Mouse (Mus musculus): ENCODE data around the gene Elmo1. TPM values are rescaled to one million over a fixed set of nuclear protein-coding genes. Genes with fewer than 3 reads are reported as not detected.
A peak's percentile ranks its signal among the peaks of the same experiment; 100 is the strongest.

Gene Elmo1
- polyA plus RNA-seq (2012; rRNA removed) = 49.5 and 56.1 TPM in 2 replicates

DNA sequence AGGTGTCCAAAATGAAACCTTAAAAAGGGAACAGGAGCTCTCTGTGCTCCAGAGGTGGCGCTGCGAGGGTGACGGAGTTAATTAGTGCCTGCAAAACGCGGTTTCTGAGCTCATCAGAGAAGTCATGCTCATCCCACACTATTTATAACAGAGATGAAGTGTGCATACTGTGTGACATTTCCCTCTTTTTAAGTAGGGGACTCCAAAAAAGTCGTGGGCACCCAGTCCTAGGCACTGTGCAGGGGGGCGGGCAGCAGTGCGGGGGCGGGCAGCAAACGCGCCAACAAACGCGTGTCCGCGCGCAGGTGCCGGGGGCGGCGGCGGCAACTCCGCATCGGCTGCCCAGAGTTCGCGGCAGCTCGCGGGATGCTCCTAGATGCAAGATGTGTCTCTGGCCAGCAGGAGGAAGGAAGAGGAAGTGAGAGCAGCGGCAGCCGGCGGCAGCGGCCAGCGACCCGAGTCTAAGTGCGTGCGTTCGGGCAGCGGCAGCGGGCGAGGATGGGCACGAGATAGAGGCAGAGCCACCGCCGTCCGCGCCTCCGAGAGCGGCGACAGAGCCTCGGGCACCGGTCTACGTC lies at the start of gene Elmo1:
TSS of gene Elmo1 (plus strand) at position 464 of the 578 bp plus-strand sequence.
- Histone ChIP-seq H3K27ac (ENCODE audit: insufficient read depth, low read length) (peak within 1 kb of the TSS; percentile 97), H3K4me3 (ENCODE audit: insufficient read depth, low read length) (peak within 1 kb of the TSS; percentile 85), H3K4me1 (ENCODE audit: control insufficient read depth, insufficient read depth, low read length) (peaks cover 3% of the 10 kb centered on the region; the same call in 1 of the 2 replicates)
- TF ChIP-seq POLR2A (IDR thresholded peaks at IDR 0.05; ENCODE audit: extremely low read depth, insufficient read depth, low read length) = no peak
- peak; percentile 29; the same call in 1 of the 2 replicates for TF ChIP-seq CTCF (IDR thresholded peaks at IDR 0.05; ENCODE audit: extremely low read depth, insufficient read depth, low read length)

DNA sequence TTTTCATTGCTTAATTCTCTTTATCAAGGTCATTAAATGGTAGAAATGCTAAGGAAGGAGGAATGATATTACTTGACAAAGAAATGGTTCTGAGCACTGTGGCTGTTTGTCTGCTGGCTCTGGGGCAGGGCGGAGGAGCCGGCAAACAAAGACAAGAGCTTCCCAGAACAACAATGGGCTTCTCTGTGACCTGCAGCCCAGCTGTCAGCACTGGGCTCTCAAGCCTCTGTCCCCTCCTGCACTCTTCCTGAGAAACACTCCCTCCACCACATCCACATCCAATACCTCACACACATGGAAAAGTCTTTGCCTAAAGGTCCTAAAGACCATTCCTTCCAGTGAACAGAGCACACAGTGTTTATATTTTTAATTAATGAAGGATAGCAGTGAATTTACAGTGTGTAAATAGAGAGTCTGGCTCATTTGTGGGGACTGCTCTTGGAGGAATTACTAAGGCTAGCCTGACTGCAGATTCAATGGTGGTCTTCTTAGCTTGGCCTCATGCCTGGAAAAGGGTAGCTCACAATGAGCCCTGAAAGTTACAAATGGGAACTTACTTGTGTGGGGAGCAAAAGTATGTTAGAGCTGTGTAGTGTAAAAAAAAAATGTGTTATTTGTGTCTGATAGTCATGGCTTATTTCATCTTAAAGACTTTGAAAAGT lies 49.1 kb upstream of the Elmo1 start:
- Histone ChIP-seq H3K4me3 (ENCODE audit: insufficient read depth, low read length) (no peak overlapping the region), H3K27ac (ENCODE audit: insufficient read depth, low read length) (no peak overlapping the region; the same call in 1 of the 2 replicates), H3K4me1 (ENCODE audit: control insufficient read depth, insufficient read depth, low read length) (no peaks in the 10 kb centered on the region; the same call in 1 of the 2 replicates)
- no peak for TF ChIP-seq POLR2A (IDR thresholded peaks at IDR 0.05; ENCODE audit: extremely low read depth, insufficient read depth, low read length)
- no peak for TF ChIP-seq CTCF (IDR thresholded peaks at IDR 0.05; ENCODE audit: extremely low read depth, insufficient read depth, low read length)

DNA sequence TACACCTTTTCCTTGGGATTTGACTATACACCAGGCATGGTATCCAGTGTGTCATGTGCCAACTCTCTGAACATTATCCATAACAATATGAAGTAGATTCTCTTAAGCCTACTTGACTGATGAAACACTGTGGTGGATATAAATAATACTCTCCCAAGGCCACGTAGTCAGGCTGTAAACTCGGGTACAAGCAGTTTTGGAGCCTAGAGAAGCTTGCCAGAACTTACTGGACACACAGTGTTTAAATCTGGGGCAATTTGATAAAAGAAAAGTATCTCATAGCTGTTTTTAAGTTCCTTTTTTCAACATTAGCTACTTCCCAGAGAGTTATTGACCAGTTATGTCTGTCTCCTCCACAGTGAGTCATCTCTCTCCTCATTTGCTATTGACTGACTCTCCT lies 47.5 kb upstream of the Elmo1 start:
- no peak overlapping the region for H3K4me3 ChIP-seq (ENCODE audit: insufficient read depth, low read length)
- TF ChIP-seq POLR2A (IDR thresholded peaks at IDR 0.05; ENCODE audit: extremely low read depth, insufficient read depth, low read length) (no peak), CTCF (IDR thresholded peaks at IDR 0.05; ENCODE audit: extremely low read depth, insufficient read depth, low read length) (no peak)
- no peak overlapping the region for H3K27ac ChIP-seq (ENCODE audit: insufficient read depth, low read length)
- no peaks in the 10 kb centered on the region for H3K4me1 ChIP-seq (ENCODE audit: control insufficient read depth, insufficient read depth, low read length)

DNA sequence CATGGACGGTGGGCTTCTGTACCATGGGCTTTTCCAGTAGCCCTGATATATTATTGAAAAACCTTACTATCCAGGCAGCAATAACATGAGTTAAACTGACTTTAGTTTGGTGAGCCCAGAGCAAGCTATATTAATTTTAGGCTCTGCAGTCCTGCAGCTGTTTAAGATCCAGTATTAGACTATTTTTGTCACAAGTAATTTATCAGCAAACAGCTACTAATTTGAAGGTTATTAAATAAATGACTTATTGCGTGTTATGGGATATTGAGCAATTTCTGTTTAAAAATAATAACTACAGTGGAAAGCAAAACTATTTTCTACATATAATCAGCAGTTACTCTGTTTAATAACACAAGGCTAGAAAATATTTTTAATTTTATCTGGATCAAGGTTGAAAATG lies 45.0 kb upstream of the Elmo1 start:
- no peak overlapping the region for H3K27ac ChIP-seq (ENCODE audit: insufficient read depth, low read length)
- H3K4me1 ChIP-seq (ENCODE audit: control insufficient read depth, insufficient read depth, low read length) = no peaks in the 10 kb centered on the region
- no peak overlapping the region for H3K4me3 ChIP-seq (ENCODE audit: insufficient read depth, low read length)
- TF ChIP-seq POLR2A (IDR thresholded peaks at IDR 0.05; ENCODE audit: extremely low read depth, insufficient read depth, low read length) (no peak), CTCF (IDR thresholded peaks at IDR 0.05; ENCODE audit: extremely low read depth, insufficient read depth, low read length) (no peak)

DNA sequence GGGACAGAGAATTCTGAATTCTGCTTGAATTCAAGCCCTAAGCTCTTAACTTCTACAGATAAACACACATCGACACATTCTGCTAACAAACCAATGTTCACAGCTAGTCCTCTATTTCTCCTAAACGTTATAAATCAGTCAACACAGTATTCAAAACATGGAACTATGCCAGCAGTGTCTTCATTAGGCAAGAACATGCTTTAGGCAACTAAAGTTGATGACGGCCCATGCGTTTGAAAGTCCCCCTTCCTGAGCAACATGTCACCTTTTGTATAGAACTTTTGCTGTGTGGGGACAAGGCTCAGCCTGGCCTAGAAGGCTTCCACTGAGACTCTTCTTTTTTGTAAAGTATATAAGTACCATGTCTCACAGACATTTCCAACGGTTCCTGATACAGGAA lies 44.6 kb upstream of the Elmo1 start:
- TF ChIP-seq POLR2A (IDR thresholded peaks at IDR 0.05; ENCODE audit: extremely low read depth, insufficient read depth, low read length) = no peak
- no peak for TF ChIP-seq CTCF (IDR thresholded peaks at IDR 0.05; ENCODE audit: extremely low read depth, insufficient read depth, low read length)
- no peak overlapping the region for H3K4me3 ChIP-seq (ENCODE audit: insufficient read depth, low read length)
- no peak overlapping the region for H3K27ac ChIP-seq (ENCODE audit: insufficient read depth, low read length)
- no peaks in the 10 kb centered on the region for H3K4me1 ChIP-seq (ENCODE audit: control insufficient read depth, insufficient read depth, low read length)

DNA sequence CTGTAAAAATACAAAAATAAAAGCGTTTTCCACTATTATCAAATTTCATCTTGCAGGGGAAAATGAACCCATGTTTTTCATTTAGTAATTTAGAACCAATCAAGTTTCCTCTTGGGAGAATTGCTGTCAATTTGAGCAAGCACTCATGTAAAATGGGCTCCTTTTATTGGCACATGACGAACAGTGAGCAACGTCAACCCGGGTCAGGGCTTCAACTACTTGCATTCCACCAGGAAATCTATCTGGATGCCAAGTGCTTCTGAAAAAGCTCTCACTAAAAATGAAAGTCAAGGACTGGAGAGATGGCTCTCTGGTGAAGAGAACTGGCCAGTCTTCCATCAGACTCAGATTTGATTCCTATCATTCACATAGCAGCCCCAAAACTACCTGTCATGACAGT lies 44.0 kb upstream of the Elmo1 start:
- Histone ChIP-seq H3K27ac (ENCODE audit: insufficient read depth, low read length) (no peak overlapping the region), H3K4me3 (ENCODE audit: insufficient read depth, low read length) (no peak overlapping the region), H3K4me1 (ENCODE audit: control insufficient read depth, insufficient read depth, low read length) (no peaks in the 10 kb centered on the region)
- TF ChIP-seq CTCF (IDR thresholded peaks at IDR 0.05; ENCODE audit: extremely low read depth, insufficient read depth, low read length) (no peak), POLR2A (IDR thresholded peaks at IDR 0.05; ENCODE audit: extremely low read depth, insufficient read depth, low read length) (no peak)

DNA sequence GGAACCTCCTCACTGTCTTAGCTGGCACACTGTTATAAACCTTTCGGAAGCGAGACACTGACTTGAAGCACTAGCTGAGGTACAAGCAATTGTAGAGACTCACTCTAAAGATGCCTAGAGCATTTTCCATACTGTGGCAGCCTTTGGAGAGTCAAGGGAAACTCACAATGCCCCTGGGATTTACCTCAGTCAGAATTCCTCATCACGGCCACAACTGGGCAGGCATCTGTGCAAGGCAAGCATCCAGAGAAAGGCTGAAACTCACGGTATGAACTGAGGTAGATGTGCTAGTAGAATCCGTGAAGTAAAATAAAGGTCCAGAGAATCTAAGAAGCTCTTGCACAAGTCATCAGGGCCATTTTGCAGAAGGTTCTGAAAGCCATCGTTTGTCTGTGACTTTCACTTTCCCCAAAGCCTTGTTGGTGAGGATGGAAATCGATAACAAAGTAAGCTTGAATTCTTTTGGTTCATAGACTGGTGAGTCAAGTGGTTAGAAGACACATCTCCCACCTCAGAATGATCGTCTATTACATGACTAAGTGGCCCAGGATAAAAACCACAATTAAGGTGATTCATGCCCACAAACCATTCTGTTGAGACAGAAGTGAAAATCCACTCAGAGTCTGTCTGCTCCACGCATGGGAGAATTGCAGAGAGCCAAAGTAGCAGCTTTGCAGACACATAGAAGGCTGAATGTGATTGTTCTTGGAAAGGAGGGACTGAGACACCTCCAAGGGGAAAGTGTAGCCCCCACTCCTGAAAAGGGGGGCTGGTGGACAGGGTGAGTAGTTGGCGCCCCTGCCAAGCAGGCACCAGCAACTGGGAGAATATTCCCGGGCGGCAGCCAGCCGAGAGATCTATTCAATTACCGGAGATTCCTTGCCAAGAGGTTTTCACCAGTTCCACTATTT lies 42.2 kb upstream of the Elmo1 start:
- TF ChIP-seq POLR2A (IDR thresholded peaks at IDR 0.05; ENCODE audit: extremely low read depth, insufficient read depth, low read length) (no peak), CTCF (IDR thresholded peaks at IDR 0.05; ENCODE audit: extremely low read depth, insufficient read depth, low read length) (no peak)
- no peak overlapping the region for H3K27ac ChIP-seq (ENCODE audit: insufficient read depth, low read length)
- H3K4me3 ChIP-seq (ENCODE audit: insufficient read depth, low read length) = no peak overlapping the region
- H3K4me1 ChIP-seq (ENCODE audit: control insufficient read depth, insufficient read depth, low read length) = no peaks in the 10 kb centered on the region; the same call in 1 of the 2 replicates

DNA sequence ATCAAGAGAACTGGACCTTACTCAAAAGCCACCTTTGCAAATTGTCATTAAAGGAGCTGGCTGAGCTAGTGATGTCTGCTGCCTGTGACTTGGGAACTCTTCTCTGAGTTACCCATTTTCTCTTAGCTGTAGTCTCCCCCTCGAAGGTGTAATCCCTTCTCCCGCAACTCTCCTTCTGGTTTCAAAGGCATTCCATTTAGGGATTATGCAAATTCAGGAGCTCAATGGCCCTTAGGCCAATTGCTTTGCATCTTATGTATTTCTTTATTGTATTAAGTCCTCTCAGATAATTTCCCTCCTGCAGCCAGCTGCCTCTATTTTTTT lies 41.6 kb upstream of the Elmo1 start:
- TF ChIP-seq POLR2A (IDR thresholded peaks at IDR 0.05; ENCODE audit: extremely low read depth, insufficient read depth, low read length) (no peak), CTCF (IDR thresholded peaks at IDR 0.05; ENCODE audit: extremely low read depth, insufficient read depth, low read length) (no peak)
- Histone ChIP-seq H3K4me1 (ENCODE audit: control insufficient read depth, insufficient read depth, low read length) (no peaks in the 10 kb centered on the region; the same call in 1 of the 2 replicates), H3K27ac (ENCODE audit: insufficient read depth, low read length) (no peak overlapping the region), H3K4me3 (ENCODE audit: insufficient read depth, low read length) (no peak overlapping the region)

DNA sequence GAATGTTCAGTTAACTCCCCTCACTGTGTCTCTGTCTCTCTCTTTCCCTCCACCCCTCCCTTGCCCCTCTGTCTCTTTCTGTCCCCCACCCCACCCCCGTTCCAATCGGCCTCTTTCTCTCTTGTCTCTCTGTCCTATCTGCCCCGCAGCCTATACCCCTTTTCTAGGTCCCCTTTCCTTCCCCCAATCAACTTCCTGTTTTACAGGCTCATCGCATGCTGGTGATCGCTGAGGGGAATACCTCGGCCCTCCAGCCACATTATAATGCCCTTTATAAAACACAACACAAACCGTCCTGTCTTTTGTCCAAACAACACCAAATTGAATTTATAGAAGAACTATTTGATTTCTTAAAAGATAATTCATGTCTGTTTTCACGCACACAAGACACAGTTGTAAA lies 40.7 kb upstream of the Elmo1 start:
- TF ChIP-seq CTCF (IDR thresholded peaks at IDR 0.05; ENCODE audit: extremely low read depth, insufficient read depth, low read length) = no peak
- no peak for TF ChIP-seq POLR2A (IDR thresholded peaks at IDR 0.05; ENCODE audit: extremely low read depth, insufficient read depth, low read length)
- no peak overlapping the region for H3K27ac ChIP-seq (ENCODE audit: insufficient read depth, low read length)
- no peaks in the 10 kb centered on the region; the same call in 1 of the 2 replicates for H3K4me1 ChIP-seq (ENCODE audit: control insufficient read depth, insufficient read depth, low read length)
- no peak overlapping the region for H3K4me3 ChIP-seq (ENCODE audit: insufficient read depth, low read length)

Data from cortical plate, adult 2 months (tissue).